Mouse (Mus musculus) MEL (cell line): Measurements from ENCODE around the gene Ugt2b5.
"Not testable (repeated sequence)": the region's sequence is repeated elsewhere in the genome, so short reads cannot be mapped to it uniquely, and the experiment has no call there.

ENCODE experiments used
- CTCF ChIP-seq, 3 experiments: IDR thresholded peaks in 2 of 3; conservative IDR thresholded peaks in 1 of 3; 2 replicates each; pipeline ENCODE4 v1.5.1; 2011 to 2012; ENCODE audit warnings: low read length in 3 of 3, low read depth in 2 of 3, mild to moderate bottlenecking in 2 of 3, improper control_type of control experiment in 1 of 3, inconsistent platforms in 1 of 3, mixed read lengths in 1 of 3, moderate library complexity in 1 of 3; ENCODE audit not compliant: control insufficient read depth in 1 of 3, insufficient read depth in 1 of 3, poor library complexity in 1 of 3, severe bottlenecking in 1 of 3
- E2F4 ChIP-seq: IDR thresholded peaks from 2 replicates; pipeline ENCODE4 v1.6.1; 2011; ENCODE audit warnings: low read depth, low read length, improper control_type of control experiment, borderline replicate concordance
- MAZ ChIP-seq: IDR thresholded peaks from 2 replicates; pipeline ENCODE4 v1.6.1; 2012; ENCODE audit warnings: low read depth, mild to moderate bottlenecking, inconsistent platforms, low read length, improper control_type of control experiment
- POLR2A ChIP-seq, 2 experiments: IDR thresholded peaks; 2 replicates each; pipeline ENCODE4 v1.6.1; 2011 to 2012; ENCODE audit warnings: low read length in 2 of 2, mild to moderate bottlenecking in 2 of 2, control low read depth in 1 of 2, improper control_type of control experiment in 1 of 2, low read depth in 1 of 2, moderate library complexity in 1 of 2; ENCODE audit not compliant: control insufficient read depth in 1 of 2, insufficient read depth in 1 of 2, poor library complexity in 1 of 2
- POLR2AphosphoS5 ChIP-seq: IDR thresholded peaks from 2 replicates; pipeline ENCODE4 v1.6.1; 2012; ENCODE audit warnings: low read depth, borderline replicate concordance, mild to moderate bottlenecking, inconsistent platforms, low read length, moderate library complexity, mixed read lengths
- TBP ChIP-seq: IDR thresholded peaks from 2 replicates; pipeline ENCODE4 v1.8.0; 2011; ENCODE audit warnings: low read depth, low read length, improper control_type of control experiment

- not testable (repeated sequence) for TF ChIP-seq TBP; POLR2AphosphoS5; MAZ; POLR2A (IDR thresholded peaks at IDR 0.05; ENCODE audit: control insufficient read depth in 1 of 2, insufficient read depth in 1 of 2, low read depth in 1 of 2, low read length in 2 of 2, poor library complexity in 1 of 2); CTCF (IDR thresholded peaks at IDR 0.05 in 2 of 3, conservative IDR thresholded peaks at IDR 0.05 in 1 of 3; ENCODE audit: control insufficient read depth in 1 of 3, insufficient read depth in 1 of 3, low read depth in 2 of 3, low read length in 3 of 3, poor library complexity in 1 of 3, severe bottlenecking in 1 of 3); E2F4
Observed at GRCm38 (mm10) chr5:87175780-87176179, 35.7 kb upstream of the Ugt2b5 start.
